Mouse (Mus musculus) intestine, embryonic 16.5 days (tissue): ENCODE data around the gene Mdp1. TPM values are rescaled to one million over a fixed set of nuclear protein-coding genes. Genes with fewer than 3 reads are reported as not detected.

Source experiments
- ATAC-seq: fragments of 200-750 bp; cut with Nextera tagmentation; 2 replicates; pipeline ENCODE4 v1.8.0; 2017; ENCODE audit warnings: moderate TSS enrichment, moderate library complexity
- H3K27ac ChIP-seq: fragments of 300-500 bp; sonication (generic); 2 replicates; pipeline ENCODE4 v1.5.1; 2014; ENCODE audit warnings: mild to moderate bottlenecking, low read length
- H3K27me3 ChIP-seq: fragments of 300-500 bp; sonication (generic); replicated peaks from 2 replicates; pipeline ENCODE4 v1.6.1; 2014; ENCODE audit warnings: low read length, control low read depth, mixed read lengths; ENCODE audit not compliant: control insufficient read depth, insufficient read depth
- H3K36me3 ChIP-seq: fragments of 300-500 bp; sonication (generic); 2 replicates; pipeline ENCODE4 v1.6.1; 2014; ENCODE audit warnings: low read length, control low read depth; ENCODE audit not compliant: control insufficient read depth, insufficient read depth
- H3K4me1 ChIP-seq: fragments of 300-500 bp; sonication (generic); 2 replicates; pipeline ENCODE4 v1.6.1; 2014; ENCODE audit warnings: low read length, control low read depth, mixed read lengths; ENCODE audit not compliant: control insufficient read depth, insufficient read depth
- H3K4me2 ChIP-seq: fragments of 300-500 bp; sonication (generic); 2 replicates; pipeline ENCODE4 v1.6.1; 2014; ENCODE audit warnings: low read depth, low read length, control low read depth
- H3K4me3 ChIP-seq: fragments of 300-500 bp; sonication (generic); 2 replicates; pipeline ENCODE4 v1.5.1; 2014; ENCODE audit warnings: mild to moderate bottlenecking, low read length
- H3K9ac ChIP-seq: fragments of 300-500 bp; sonication (generic); 2 replicates; pipeline ENCODE4 v1.6.1; 2014; ENCODE audit warnings: low read depth, low read length
- H3K9me3 ChIP-seq: fragments of 300-500 bp; sonication (generic); 2 replicates; pipeline ENCODE4 v1.6.1; 2016; ENCODE audit warnings: low read length, control low read depth; ENCODE audit not compliant: control insufficient read depth
- WGBS: fragments of 180-500 bp; shearing (Covaris S2); extraction: QIAGEN DNeasy Blood & Tissue Kit; methylation state at CpG from one replicate; pipeline ENCODE4 v1.1.7; 2014; 5-methylcytosine and 5-hydroxymethylcytosine counted together
- polyA plus RNA-seq: library from polyadenylated mRNA; unstranded; fragments of >200 nt; fragmentation: Nextera tagmentation; extraction: Ambion mirVana; gene quantifications from 2 replicates; pipeline ENCODE4 v1.2.1, GENCODE M21; 2015

Mdp1 gene
- polyA plus RNA-seq, 1 experiment from 2014 or later: 70.7 TPM

- Histone ChIP-seq H3K36me3 (peaks cover 16% of the 10 kb centered on the region), H3K4me3 (peak within 1 kb of the TSS; percentile 81), H3K9ac (peak within 1 kb of the TSS; percentile 82), H3K9me3 (no peaks in the 10 kb centered on the region), H3K4me1 (peaks cover 5% of the 10 kb centered on the region; the same call in 1 of the 2 replicates), H3K27ac (peak within 1 kb of the TSS; percentile 91), H3K27me3 (no peaks in the 10 kb centered on the region), H3K4me2 (peak within 1 kb of the TSS; percentile 82)
- peak; percentile 98 for ATAC-seq
- under 1% methylated on average over 66 of the region's 66 CpGs for WGBS
Measured at GRCm38 (mm10) chr14:55681160-55682117, 21.1 kb upstream of the Mdp1 start, which contains the start of gene Tinf2. Tinf2 (minus strand) TSS chr14:55681820.

DNA sequence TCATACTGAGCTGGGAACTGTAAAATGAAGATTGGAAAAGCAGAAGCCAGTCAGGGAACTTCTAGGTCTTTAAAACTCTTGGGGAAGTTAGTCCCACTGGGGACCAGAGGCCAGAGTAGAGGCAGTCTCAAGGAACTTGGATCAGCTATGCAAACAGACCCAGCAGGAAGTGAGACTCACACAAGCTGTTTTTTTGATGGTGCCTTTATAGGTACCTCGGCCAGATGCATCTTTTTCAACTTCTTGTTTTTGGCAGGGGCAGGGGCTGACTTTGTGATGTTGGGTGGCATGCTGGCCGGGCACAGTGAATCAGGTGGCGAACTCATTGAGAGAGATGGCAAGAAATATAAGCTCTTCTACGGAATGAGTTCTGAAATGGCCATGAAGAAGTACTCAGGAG is 17.3 kb upstream of the Mdp1 start:
- Histone ChIP-seq H3K4me2 (no peak overlapping the region), H3K4me3 (no peak overlapping the region), H3K4me1 (peaks cover 9% of the 10 kb centered on the region), H3K9me3 (no peaks in the 10 kb centered on the region), H3K27me3 (no peaks in the 10 kb centered on the region), H3K27ac (no peak overlapping the region), H3K36me3 (peaks cover 16% of the 10 kb centered on the region), H3K9ac (no peak overlapping the region)
- WGBS: 84% methylated on average over 4 of the region's 4 CpGs
- no peak for ATAC-seq

DNA sequence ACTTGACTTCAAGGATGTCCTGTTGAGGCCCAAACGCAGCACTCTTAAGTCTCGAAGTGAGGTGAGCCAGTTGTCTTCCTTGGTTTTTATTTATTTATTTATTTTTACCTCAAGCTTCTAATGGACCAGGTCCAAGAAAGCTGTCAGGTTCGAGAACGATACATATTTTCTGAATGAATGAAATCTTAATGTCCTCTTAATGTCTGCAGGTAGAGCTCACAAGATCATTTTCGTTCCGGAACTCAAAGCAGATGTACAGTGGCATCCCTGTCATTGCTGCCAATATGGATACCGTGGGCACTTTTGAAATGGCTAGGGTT is 12.4 kb upstream of the Mdp1 start:
- no peaks in the 10 kb centered on the region; the same call in 1 of the 2 replicates for H3K36me3 ChIP-seq
- no peaks in the 10 kb centered on the region for H3K9me3 ChIP-seq
- ATAC-seq: no peak
- peak overlapping the region; percentile 79 for H3K27ac ChIP-seq
- no peaks in the 10 kb centered on the region for H3K27me3 ChIP-seq
- H3K4me1 ChIP-seq: peaks cover 14% of the 10 kb centered on the region
- H3K9ac ChIP-seq: peak overlapping the region; percentile 68
- peak overlapping the region; percentile 77 for H3K4me2 ChIP-seq
- WGBS: 75% methylated on average over 7 of the region's 7 CpGs
- peak overlapping the region; percentile 73 for H3K4me3 ChIP-seq

GRCm38 (mm10) chr14:55671833-55672740 is 11.8 kb upstream of the Mdp1 start, which contains the start of the genes Gmpr2 and Nedd8:
Gmpr2 (plus strand) TSS chr14:55671941.
Nedd8 (minus strand) TSS chr14:55672124.
- Histone ChIP-seq H3K36me3 (no peaks in the 10 kb centered on the region; the same call in 1 of the 2 replicates), H3K4me1 (peaks cover 14% of the 10 kb centered on the region), H3K4me2 (peak within 1 kb of the TSS; percentile 88), H3K27ac (peak within 1 kb of the TSS; percentile 89), H3K27me3 (no peaks in the 10 kb centered on the region), H3K4me3 (peak within 1 kb of the TSS; percentile 73), H3K9ac (peak within 1 kb of the TSS; percentile 89), H3K9me3 (no peaks in the 10 kb centered on the region)
- under 1% methylated on average over 38 of the region's 38 CpGs for WGBS
- ATAC-seq: peak; percentile 99

- Histone ChIP-seq H3K27me3 (no peaks in the 10 kb centered on the region), H3K36me3 (no peaks in the 10 kb centered on the region), H3K4me2 (peak overlapping the region; percentile 88), H3K27ac (peak overlapping the region; percentile 89), H3K4me3 (peak overlapping the region; percentile 73), H3K9me3 (no peaks in the 10 kb centered on the region), H3K9ac (peak overlapping the region; percentile 89), H3K4me1 (peaks cover 14% of the 10 kb centered on the region)
- ATAC-seq: peak; percentile 58
- WGBS: 0% methylated on average over 12 of the region's 12 CpGs
Measured at GRCm38 (mm10) chr14:55671486-55671832, 11.2 kb upstream of the Mdp1 start.

- 0 out of 2 replicates have a peak, but pooled peaks cover 6% of the 10 kb centered on the region for H3K36me3 ChIP-seq
- no peak overlapping the region for H3K9ac ChIP-seq
- ATAC-seq: no peak
- H3K27ac ChIP-seq: no peak overlapping the region
- H3K4me1 ChIP-seq: peaks cover 8% of the 10 kb centered on the region; the same call in 1 of the 2 replicates
- WGBS: 52% methylated on average over 2 of the region's 2 CpGs
- H3K4me2 ChIP-seq: no peak overlapping the region
- peak overlapping the region; percentile 72 for H3K4me3 ChIP-seq
- H3K9me3 ChIP-seq: no peaks in the 10 kb centered on the region
- H3K27me3 ChIP-seq: no peaks in the 10 kb centered on the region
Measured at GRCm38 (mm10) chr14:55660636-55661035, 328 bp upstream of the Mdp1 start.

- WGBS: 74% methylated on average over 5 of the region's 5 CpGs
- H3K4me1 ChIP-seq: peaks cover 8% of the 10 kb centered on the region; the same call in 1 of the 2 replicates
- H3K27ac ChIP-seq: peak overlapping the region; percentile 68
- H3K36me3 ChIP-seq: 0 out of 2 replicates have a peak, but pooled peaks cover 3% of the 10 kb centered on the region
- no peak overlapping the region for H3K9ac ChIP-seq
- no peaks in the 10 kb centered on the region for H3K9me3 ChIP-seq
- ATAC-seq: peak; percentile 90
- peak overlapping the region; percentile 27; the same call in 1 of the 2 replicates for H3K4me2 ChIP-seq
- H3K4me3 ChIP-seq: no peak overlapping the region
- no peaks in the 10 kb centered on the region for H3K27me3 ChIP-seq
Measured at GRCm38 (mm10) chr14:55658011-55658410, 2.3 kb downstream of the Mdp1 start.

DNA sequence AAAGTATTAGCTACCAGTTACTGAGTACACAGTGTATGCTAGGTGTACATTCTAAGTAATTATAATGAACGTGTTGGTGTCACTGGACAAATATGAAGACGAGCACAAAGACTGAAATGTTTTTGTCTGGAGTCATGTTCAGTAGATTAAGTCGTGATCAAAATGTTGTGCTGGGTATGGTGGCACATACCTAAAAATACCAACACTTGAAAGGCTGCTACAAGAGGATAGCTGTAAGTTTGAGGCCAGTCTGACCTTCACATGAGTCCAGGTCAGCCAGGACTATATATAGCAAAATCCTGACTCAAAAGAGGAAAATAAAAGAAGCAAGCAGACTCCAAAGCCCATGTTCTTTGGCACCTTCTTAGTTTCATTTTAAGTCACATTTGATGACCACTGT is 3.4 kb downstream of the Mdp1 start:
- H3K4me2 ChIP-seq: no peak overlapping the region
- H3K4me3 ChIP-seq: no peak overlapping the region
- no peaks in the 10 kb centered on the region for H3K36me3 ChIP-seq
- H3K27ac ChIP-seq: no peak overlapping the region
- H3K9me3 ChIP-seq: no peaks in the 10 kb centered on the region
- no peak overlapping the region for H3K9ac ChIP-seq
- no peak for ATAC-seq
- H3K27me3 ChIP-seq: no peaks in the 10 kb centered on the region
- WGBS: 89% methylated on average over 3 of the region's 3 CpGs
- peaks cover 8% of the 10 kb centered on the region; the same call in 1 of the 2 replicates for H3K4me1 ChIP-seq

GRCm38 (mm10) chr14:55651528-55651927 is 8.8 kb downstream of the Mdp1 start:
- H3K4me1 ChIP-seq: peaks cover 4% of the 10 kb centered on the region; the same call in 1 of the 2 replicates
- no peak overlapping the region for H3K4me3 ChIP-seq
- H3K36me3 ChIP-seq: no peaks in the 10 kb centered on the region
- no peaks in the 10 kb centered on the region for H3K27me3 ChIP-seq
- no peak overlapping the region for H3K4me2 ChIP-seq
- no peak for ATAC-seq
- H3K9ac ChIP-seq: no peak overlapping the region
- H3K27ac ChIP-seq: no peak overlapping the region
- no peaks in the 10 kb centered on the region for H3K9me3 ChIP-seq
- 85% methylated on average over 7 of the region's 7 CpGs for WGBS
